Mouse (Mus musculus) G1E (cell line): ENCODE measurements around the gene Cope.

Experiments used
- CTCF ChIP-seq: IDR thresholded peaks from 2 replicates; pipeline ENCODE4 v1.5.1; 2012; ENCODE audit warnings: low read depth, low read length, inconsistent platforms, mixed read lengths
- GATA1 ChIP-seq: IDR thresholded peaks from 2 replicates; pipeline ENCODE4 v1.6.1; 2012; ENCODE audit warnings: borderline replicate concordance, low read length, inconsistent platforms, mixed read lengths
- TAL1 ChIP-seq: conservative IDR thresholded peaks from 2 replicates; pipeline ENCODE4 v1.6.1; 2012; ENCODE audit warnings: low read depth, low read length, inconsistent platforms, mixed read lengths

DNA sequence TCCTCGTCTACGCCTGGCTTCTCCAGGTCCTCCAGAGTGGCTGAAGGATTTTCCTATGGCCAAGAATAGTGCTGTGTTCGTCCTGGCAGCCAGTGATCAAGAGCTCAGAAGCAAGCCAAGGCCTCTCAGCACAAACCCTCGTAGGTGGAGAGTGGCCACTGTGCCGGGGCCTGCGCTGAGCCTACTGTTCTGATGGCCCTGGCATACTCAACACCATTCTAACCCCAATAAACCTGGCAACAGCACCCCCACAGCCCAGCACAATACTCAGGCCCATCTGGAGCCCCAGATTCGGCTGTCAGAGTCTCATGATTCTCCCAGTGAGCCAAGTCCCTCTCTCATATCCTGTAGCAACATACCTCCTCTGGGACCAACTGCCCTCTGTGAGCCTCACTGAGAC, 38.3 kb downstream of the Cope start:
- TF ChIP-seq CTCF (no peak), TAL1 (no peak), GATA1 (no peak)
